Mouse (Mus musculus) intestine, embryonic 16.5 days (tissue): ENCODE measurements at regions not wholly inside any gene's neighbourhood (a gene's known extent, or its start where the extent isn't known, plus 50 kb on each side); places are given as distances from the start of the nearest gene placed in this dataset.

ENCODE experiments used
- ATAC-seq: fragments of 200-750 bp; cut with Nextera tagmentation; 2 replicates; pipeline ENCODE4 v1.8.0; 2017; ENCODE audit warnings: moderate TSS enrichment, moderate library complexity
- H3K27ac ChIP-seq: fragments of 300-500 bp; sonication (generic); 2 replicates; pipeline ENCODE4 v1.5.1; 2014; ENCODE audit warnings: mild to moderate bottlenecking, low read length
- H3K27me3 ChIP-seq: fragments of 300-500 bp; sonication (generic); replicated peaks from 2 replicates; pipeline ENCODE4 v1.6.1; 2014; ENCODE audit warnings: low read length, control low read depth, mixed read lengths; ENCODE audit not compliant: control insufficient read depth, insufficient read depth
- H3K36me3 ChIP-seq: fragments of 300-500 bp; sonication (generic); 2 replicates; pipeline ENCODE4 v1.6.1; 2014; ENCODE audit warnings: low read length, control low read depth; ENCODE audit not compliant: control insufficient read depth, insufficient read depth
- H3K4me1 ChIP-seq: fragments of 300-500 bp; sonication (generic); 2 replicates; pipeline ENCODE4 v1.6.1; 2014; ENCODE audit warnings: low read length, control low read depth, mixed read lengths; ENCODE audit not compliant: control insufficient read depth, insufficient read depth
- H3K4me2 ChIP-seq: fragments of 300-500 bp; sonication (generic); 2 replicates; pipeline ENCODE4 v1.6.1; 2014; ENCODE audit warnings: low read depth, low read length, control low read depth
- H3K4me3 ChIP-seq: fragments of 300-500 bp; sonication (generic); 2 replicates; pipeline ENCODE4 v1.5.1; 2014; ENCODE audit warnings: mild to moderate bottlenecking, low read length
- H3K9ac ChIP-seq: fragments of 300-500 bp; sonication (generic); 2 replicates; pipeline ENCODE4 v1.6.1; 2014; ENCODE audit warnings: low read depth, low read length
- H3K9me3 ChIP-seq: fragments of 300-500 bp; sonication (generic); 2 replicates; pipeline ENCODE4 v1.6.1; 2016; ENCODE audit warnings: low read length, control low read depth; ENCODE audit not compliant: control insufficient read depth
- WGBS: fragments of 180-500 bp; shearing (Covaris S2); extraction: QIAGEN DNeasy Blood & Tissue Kit; methylation state at CpG from one replicate; pipeline ENCODE4 v1.1.7; 2014; 5-methylcytosine and 5-hydroxymethylcytosine counted together

- H3K4me2 ChIP-seq: no peak overlapping the region
- no peak overlapping the region for H3K27ac ChIP-seq
- H3K4me3 ChIP-seq: no peak overlapping the region
- no peaks in the 10 kb centered on the region for H3K4me1 ChIP-seq
- ATAC-seq: no peak
- WGBS: 72% methylated on average over 1 of the region's 1 CpGs
- H3K36me3 ChIP-seq: no peaks in the 10 kb centered on the region
- no peaks in the 10 kb centered on the region for H3K9me3 ChIP-seq
- no peaks in the 10 kb centered on the region for H3K27me3 ChIP-seq
- H3K9ac ChIP-seq: no peak overlapping the region
Observed at GRCm38 (mm10) chr13:82974210-82974811, 529.5 kb upstream of the Mef2c start.

- H3K4me1 ChIP-seq: no peaks in the 10 kb centered on the region
- no peaks in the 10 kb centered on the region for H3K36me3 ChIP-seq
- H3K27me3 ChIP-seq: no peaks in the 10 kb centered on the region
- H3K9ac ChIP-seq: no peak overlapping the region
- H3K4me3 ChIP-seq: no peak overlapping the region
- no peak overlapping the region for H3K4me2 ChIP-seq
- ATAC-seq: no peak
- H3K27ac ChIP-seq: no peak overlapping the region
- no peaks in the 10 kb centered on the region for H3K9me3 ChIP-seq
Observed at GRCm38 (mm10) chr13:83001118-83001517, 502.7 kb upstream of the Mef2c start.

- no peak overlapping the region for H3K4me3 ChIP-seq
Observed at GRCm38 (mm10) chr13:83016686-83017085, 487.1 kb upstream of the Mef2c start.

GRCm38 (mm10) chr13:83020829-83021228 lies 483.0 kb upstream of the Mef2c start:
- Histone ChIP-seq H3K27ac (no peak overlapping the region), H3K4me1 (no peaks in the 10 kb centered on the region), H3K4me2 (no peak overlapping the region), H3K4me3 (no peak overlapping the region), H3K36me3 (no peaks in the 10 kb centered on the region), H3K27me3 (no peaks in the 10 kb centered on the region), H3K9me3 (no peaks in the 10 kb centered on the region), H3K9ac (no peak overlapping the region)
- 40% methylated on average over 3 of the region's 3 CpGs for WGBS
- no peak for ATAC-seq

More at GRCm38 (mm10) chr13:83016686-83017085, 487.1 kb upstream of the Mef2c start:
- no peak overlapping the region for H3K27ac ChIP-seq
- no peaks in the 10 kb centered on the region for H3K4me1 ChIP-seq
- H3K36me3 ChIP-seq: no peaks in the 10 kb centered on the region
- H3K9me3 ChIP-seq: no peaks in the 10 kb centered on the region
- H3K27me3 ChIP-seq: no peaks in the 10 kb centered on the region
- no peak for ATAC-seq
- H3K4me2 ChIP-seq: no peak overlapping the region
- H3K9ac ChIP-seq: no peak overlapping the region

GRCm38 (mm10) chr13:83023972-83024371 lies 479.9 kb upstream of the Mef2c start:
- no peak overlapping the region for H3K9ac ChIP-seq
- H3K4me3 ChIP-seq: no peak overlapping the region
- H3K4me2 ChIP-seq: no peak overlapping the region
- no peaks in the 10 kb centered on the region for H3K9me3 ChIP-seq
- 86% methylated on average over 4 of the region's 4 CpGs for WGBS
- no peaks in the 10 kb centered on the region for H3K36me3 ChIP-seq
- no peaks in the 10 kb centered on the region for H3K27me3 ChIP-seq
- no peaks in the 10 kb centered on the region for H3K4me1 ChIP-seq
- no peak for ATAC-seq
- no peak overlapping the region for H3K27ac ChIP-seq

GRCm38 (mm10) chr13:83035962-83036361 lies 467.9 kb upstream of the Mef2c start:
- Histone ChIP-seq H3K36me3 (no peaks in the 10 kb centered on the region), H3K9me3 (no peaks in the 10 kb centered on the region), H3K4me1 (no peaks in the 10 kb centered on the region), H3K27me3 (no peaks in the 10 kb centered on the region), H3K9ac (no peak overlapping the region), H3K4me3 (no peak overlapping the region), H3K4me2 (no peak overlapping the region), H3K27ac (no peak overlapping the region)
- ATAC-seq: no peak

GRCm38 (mm10) chr13:83041506-83041905 lies 462.3 kb upstream of the Mef2c start:
- Histone ChIP-seq H3K4me3 (no peak overlapping the region), H3K9ac (no peak overlapping the region), H3K27me3 (no peaks in the 10 kb centered on the region), H3K4me1 (no peaks in the 10 kb centered on the region), H3K36me3 (no peaks in the 10 kb centered on the region), H3K4me2 (no peak overlapping the region), H3K9me3 (no peaks in the 10 kb centered on the region), H3K27ac (no peak overlapping the region)
- 74% methylated on average over 1 of the region's 1 CpGs for WGBS
- no peak for ATAC-seq

GRCm38 (mm10) chr13:83045516-83045915 lies 458.3 kb upstream of the Mef2c start:
- no peaks in the 10 kb centered on the region for H3K27me3 ChIP-seq
- 81% methylated on average over 6 of the region's 6 CpGs for WGBS
- H3K9me3 ChIP-seq: no peaks in the 10 kb centered on the region
- H3K4me3 ChIP-seq: no peak overlapping the region
- no peak for ATAC-seq
- no peak overlapping the region for H3K4me2 ChIP-seq
- no peaks in the 10 kb centered on the region for H3K4me1 ChIP-seq
- no peak overlapping the region for H3K27ac ChIP-seq
- no peak overlapping the region for H3K9ac ChIP-seq
- H3K36me3 ChIP-seq: no peaks in the 10 kb centered on the region

GRCm38 (mm10) chr13:83045970-83046369 lies 457.9 kb upstream of the Mef2c start:
- Histone ChIP-seq H3K9me3 (no peaks in the 10 kb centered on the region), H3K9ac (no peak overlapping the region), H3K4me1 (no peaks in the 10 kb centered on the region), H3K27ac (no peak overlapping the region), H3K27me3 (no peaks in the 10 kb centered on the region), H3K4me2 (no peak overlapping the region), H3K4me3 (no peak overlapping the region), H3K36me3 (no peaks in the 10 kb centered on the region)
- ATAC-seq: no peak
- 62% methylated on average over 2 of the region's 2 CpGs for WGBS

- Histone ChIP-seq H3K9ac (no peak overlapping the region), H3K36me3 (no peaks in the 10 kb centered on the region), H3K4me1 (no peaks in the 10 kb centered on the region), H3K9me3 (no peaks in the 10 kb centered on the region), H3K27ac (no peak overlapping the region), H3K4me2 (no peak overlapping the region), H3K4me3 (no peak overlapping the region), H3K27me3 (no peaks in the 10 kb centered on the region)
- 45% methylated on average over 4 of the region's 4 CpGs for WGBS
- ATAC-seq: no peak
Observed at GRCm38 (mm10) chr13:83046571-83047123, 457.2 kb upstream of the Mef2c start.
